Mouse (Mus musculus) adrenal gland, postnatal 4 days (tissue): ENCODE measurements around the gene Dcaf8. TPM values are rescaled to one million over a fixed set of nuclear protein-coding genes. Genes with fewer than 3 reads are reported as not detected.

Experiments used
- DNase-seq, 2 experiments: peaks; one replicate each; pipeline ENCODE4 v3.0.0; 2021 to 2022; ENCODE audit warnings: low spot score in 2 of 2, mixed read lengths in 2 of 2
- total RNA-seq, 2 experiments: library from RNA; stranded (reverse); gene quantifications; 2 replicates each; pipeline ENCODE4 v1.2.3; 2021

The Dcaf8 gene
- total RNA-seq, 2 experiments from 2014 or later, result 177 to 181 TPM

GRCm38 (mm10) chr1:172192217-172192616 lies 44.3 kb downstream of the Dcaf8 start:
- DNase-seq, result no peak

- no peak for DNase-seq
Measured at GRCm38 (mm10) chr1:172194435-172194834, 46.6 kb downstream of the Dcaf8 start.

GRCm38 (mm10) chr1:172197146-172197545 lies 49.3 kb downstream of the Dcaf8 start:
- DNase-seq, result no peak

GRCm38 (mm10) chr1:172197851-172198250 lies 50.0 kb downstream of the Dcaf8 start:
- no peak for DNase-seq

- no peak for DNase-seq
Measured at GRCm38 (mm10) chr1:172198316-172198715, 50.4 kb downstream of the Dcaf8 start.

GRCm38 (mm10) chr1:172198996-172199395 lies 51.1 kb downstream of the Dcaf8 start:
- DNase-seq, result no peak

- DNase-seq, result no peak
Measured at GRCm38 (mm10) chr1:172200161-172200560, 52.3 kb downstream of the Dcaf8 start.

GRCm38 (mm10) chr1:172200871-172201447 lies 53.1 kb downstream of the Dcaf8 start:
- no peak for DNase-seq

GRCm38 (mm10) chr1:172201967-172202880 lies 54.3 kb downstream of the Dcaf8 start:
- no peak for DNase-seq

GRCm38 (mm10) chr1:172202894-172203522 lies 55.1 kb downstream of the Dcaf8 start:
- no peak for DNase-seq

- no peak for DNase-seq
Measured at GRCm38 (mm10) chr1:172203566-172203965, 55.7 kb downstream of the Dcaf8 start.

- DNase-seq, result no peak
Measured at GRCm38 (mm10) chr1:172204033-172204813, 56.3 kb downstream of the Dcaf8 start.

- DNase-seq, result no peak
Measured at GRCm38 (mm10) chr1:172204814-172205740, 57.2 kb downstream of the Dcaf8 start.

- DNase-seq, result no peak
Measured at GRCm38 (mm10) chr1:172205741-172206087, 57.8 kb downstream of the Dcaf8 start.

GRCm38 (mm10) chr1:172206141-172206917 lies 58.4 kb downstream of the Dcaf8 start, which contains the start of gene Pea15a:
TSS of gene Pea15a (minus strand) at chr1:172206804.
- DNase-seq, result peak; percentile 47 to 70

GRCm38 (mm10) chr1:172207111-172207584 lies 59.3 kb downstream of the Dcaf8 start:
- no peak for DNase-seq

GRCm38 (mm10) chr1:172212776-172213175 lies 64.9 kb downstream of the Dcaf8 start:
- DNase-seq, result no peak

GRCm38 (mm10) chr1:172213771-172214170 lies 65.9 kb downstream of the Dcaf8 start:
- DNase-seq, result no peak

- DNase-seq, result no peak
Measured at GRCm38 (mm10) chr1:172214748-172215147, 66.9 kb downstream of the Dcaf8 start.
